1 mouse cellular context compared by ENCODE assay signal in the genomic region with DNA sequence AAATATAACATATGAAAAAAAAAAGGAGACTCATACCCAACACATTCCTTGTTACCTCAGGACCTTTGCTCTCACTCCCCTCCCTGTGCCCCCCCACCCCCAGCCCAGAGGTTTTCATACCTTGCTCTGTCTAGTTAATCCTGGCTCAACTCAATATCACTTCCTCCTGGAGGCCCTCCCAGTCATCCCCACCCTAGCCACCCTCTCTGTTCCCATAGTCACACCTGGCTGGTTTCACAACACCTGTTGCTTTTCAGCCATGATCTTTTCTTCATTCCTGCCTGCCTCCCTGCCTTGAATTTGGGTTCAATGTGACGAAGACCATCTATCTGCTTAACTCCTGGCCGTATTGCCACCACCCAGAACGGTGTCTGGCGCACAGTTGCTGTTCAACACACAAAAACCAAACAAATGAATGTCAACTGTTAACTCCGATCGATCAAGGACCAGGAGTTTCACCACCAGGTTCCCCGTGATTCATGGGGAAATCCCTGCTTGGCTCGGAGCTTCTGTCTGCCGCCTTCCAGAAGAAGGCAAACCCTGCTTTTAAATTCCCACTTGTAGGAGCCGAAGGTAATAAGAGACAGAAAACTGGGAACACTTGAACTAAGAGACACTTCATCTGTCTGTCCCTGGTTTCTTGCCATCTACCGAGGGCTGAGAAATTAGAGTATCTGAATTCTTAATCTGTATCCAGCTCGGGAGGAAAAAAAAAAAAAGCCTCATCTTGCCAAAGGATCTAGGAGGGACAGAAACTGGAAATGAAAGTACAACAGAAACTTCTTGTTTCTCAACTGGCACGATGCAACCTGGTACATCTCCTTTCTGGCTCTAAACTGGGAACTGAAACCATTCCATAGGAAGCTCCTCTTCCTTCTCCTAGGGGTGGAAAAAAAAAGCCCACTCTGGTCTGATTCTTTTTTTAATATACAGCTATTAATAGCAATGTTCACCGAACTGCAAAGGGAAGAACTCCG.
TF ChIP-seq lines count a peak whose summit lies in the region.

No protein-coding gene starts in this region.

TF ChIP-seq in MEL, 35 proteins besides CTCF, POLR2A, EP300 and RAD21:
- TF ChIP-seq BHLHE40 (IDR thresholded peaks at IDR 0.05; ENCODE audit: borderline replicate concordance, low read depth, low read length) (no peak), ELF1 (IDR thresholded peaks at IDR 0.05; ENCODE audit: low read depth, low read length) (no peak), ZNF384 (IDR thresholded peaks at IDR 0.05; ENCODE audit: low read depth, low read length) (peak; percentile 49; the same call in 1 of the 2 replicates)
